Mouse (Mus musculus) colon, adult 2 months (tissue): ENCODE measurements around the gene Pirb. TPM values are rescaled to one million over a fixed set of nuclear protein-coding genes. Genes with fewer than 3 reads are reported as not detected.

Experiments
- polyA plus RNA-seq: library from polyadenylated mRNA; depleted of rRNA; stranded (reverse); fragments of >200 nt; gene quantifications from 2 replicates; pipeline ENCODE4 v1.2.3, GENCODE M21; 2012; rRNA removed

Gene Pirb
- 5.3 and 5.5 TPM in 2 replicates for polyA plus RNA-seq

DNA sequence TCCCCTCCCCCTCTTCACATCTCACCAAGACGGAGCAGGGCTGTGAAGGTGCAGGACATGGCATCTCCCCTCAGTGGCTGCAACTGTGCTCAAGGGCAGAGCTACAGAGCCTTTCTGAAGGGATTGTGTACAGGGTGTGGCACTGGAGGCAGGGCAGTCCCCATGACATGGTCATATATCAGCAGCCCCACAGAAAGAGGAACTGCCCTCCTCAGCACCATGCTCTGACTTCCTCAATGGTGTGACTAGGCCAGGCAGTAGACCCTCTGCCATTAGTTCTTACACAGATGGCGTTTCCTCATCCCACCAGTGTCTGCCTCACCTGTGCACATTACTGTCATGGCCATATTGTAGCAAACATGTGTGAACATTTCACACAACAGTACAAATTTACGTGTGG, at the start of gene Pirb:
Pirb (minus strand) TSS at position 124 of the 400 bp plus-strand sequence.

DNA sequence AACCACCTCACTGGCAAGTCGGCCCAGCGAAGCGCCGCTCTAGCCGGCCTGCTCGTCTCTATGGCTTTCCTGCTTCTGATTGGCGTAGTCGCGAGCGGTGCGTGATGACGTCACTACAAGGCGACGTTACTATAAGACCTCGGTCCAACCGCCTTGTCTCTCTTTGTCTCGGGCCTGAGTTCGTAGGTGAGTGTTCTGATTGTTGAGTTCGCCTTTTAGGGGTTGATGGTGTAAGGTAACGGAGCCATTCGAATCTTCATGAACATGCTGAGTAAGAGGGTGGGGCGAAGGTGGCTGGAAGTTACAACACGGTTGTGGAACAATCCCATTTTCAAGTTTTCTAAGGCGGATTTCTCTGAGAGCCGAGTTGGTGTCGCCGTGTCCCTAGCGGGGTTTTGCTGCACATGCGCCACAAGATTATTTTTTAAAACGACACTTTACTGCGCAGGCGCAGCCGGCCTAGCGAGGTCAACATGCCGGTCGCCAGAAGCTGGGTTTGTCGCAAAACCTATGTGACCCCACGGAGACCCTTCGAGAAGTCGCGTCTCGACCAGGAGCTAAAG, 16.2 kb downstream of the Pirb start, which contains the start of gene Rps9:
Rps9 (plus strand) TSS at position 115 of the 563 bp plus-strand sequence.

DNA sequence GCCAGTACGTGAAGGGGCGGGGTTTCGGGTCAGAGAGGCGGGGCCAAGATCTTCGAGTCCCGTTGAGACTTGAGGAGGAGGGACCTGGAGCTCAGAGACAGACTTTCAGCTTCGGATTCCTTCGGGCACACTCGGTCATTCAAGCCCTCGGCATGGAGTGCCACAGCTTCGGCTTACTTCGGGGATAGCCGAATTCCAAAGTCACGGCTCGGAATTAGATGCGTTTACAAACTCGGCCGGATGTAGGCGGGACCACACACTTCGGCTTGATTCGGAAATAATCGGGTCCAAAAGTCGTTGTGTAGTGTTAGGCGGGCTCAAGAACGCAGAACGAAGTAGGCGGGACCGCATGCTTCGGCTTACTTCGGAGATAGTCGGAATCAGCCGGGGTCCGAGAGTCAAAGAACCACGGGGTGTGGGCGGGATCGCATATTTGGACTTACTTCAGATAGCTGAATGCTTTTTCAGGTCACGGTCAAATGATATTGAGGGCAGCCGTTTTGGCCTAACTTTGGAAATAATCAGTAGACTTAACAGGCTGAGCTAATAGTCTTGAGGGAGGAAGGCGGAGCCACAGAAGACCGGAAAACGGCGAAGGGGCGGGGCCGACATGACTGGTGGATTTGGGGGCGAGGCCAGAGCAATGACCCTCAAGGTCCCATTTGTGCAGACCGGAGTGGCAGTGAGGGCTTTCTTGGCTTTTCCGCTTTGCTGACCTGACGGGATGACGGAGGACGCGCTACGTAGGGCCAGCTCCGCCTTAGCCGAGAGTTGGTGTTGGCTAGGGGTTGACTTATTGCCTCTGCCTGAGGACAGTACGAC, 27.0 kb downstream of the Pirb start, which contains the start of gene Mboat7:
Mboat7 (minus strand) TSS at position 537 of the 822 bp plus-strand sequence.

DNA sequence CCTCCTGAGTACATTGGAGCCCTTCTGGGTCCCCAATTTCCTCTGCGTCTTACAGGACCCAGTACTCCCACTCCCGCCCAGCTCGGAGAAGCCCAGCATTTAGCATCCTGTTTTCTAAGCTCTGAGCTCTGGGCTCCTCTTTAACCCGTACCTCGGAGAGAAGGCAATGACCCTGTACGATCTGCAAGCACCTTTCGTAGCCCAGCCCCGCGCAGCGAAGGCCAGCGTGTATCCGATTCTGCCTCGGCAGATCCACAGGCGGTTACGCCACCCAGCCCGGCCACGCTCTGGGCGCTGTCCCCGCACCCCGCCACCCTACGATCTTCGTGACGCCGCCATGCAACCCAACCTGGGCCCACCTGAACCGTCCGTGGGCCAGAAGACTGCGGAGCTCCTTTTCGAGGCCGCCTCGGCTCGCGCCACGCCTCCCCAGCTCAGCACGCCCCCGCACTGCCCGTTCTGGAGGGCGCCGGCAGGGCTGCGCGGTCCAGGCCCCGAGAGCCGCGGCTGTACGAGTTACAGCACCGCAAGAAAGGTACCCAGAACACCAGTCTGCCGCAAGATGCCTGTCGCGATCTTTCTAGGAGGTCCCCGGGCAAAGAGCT, 27.7 kb downstream of the Pirb start, which contains the start of gene Tsen34:
Tsen34 (plus strand) TSS at position 482 of the 605 bp plus-strand sequence.

DNA sequence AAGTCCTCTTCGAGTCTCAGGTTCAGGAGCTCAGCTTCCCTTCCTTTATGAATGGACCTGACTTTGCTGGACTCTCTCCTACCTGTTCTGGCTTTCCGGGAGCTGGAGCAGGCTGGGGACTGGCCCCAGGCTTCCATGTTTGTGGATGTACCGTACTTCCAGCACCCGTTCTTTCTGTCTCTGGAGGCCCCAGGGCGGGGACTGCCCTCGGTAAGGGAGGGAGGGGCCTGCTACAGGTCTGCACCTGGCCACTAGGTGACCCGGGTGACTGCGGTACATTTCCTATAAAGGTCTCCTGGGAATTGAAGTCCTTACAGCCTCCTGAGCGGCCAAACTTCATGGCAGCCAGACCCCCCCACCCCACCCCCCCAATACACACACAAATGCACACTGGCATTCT, 42.8 kb downstream of the Pirb start, which contains the start of gene Tmc4:
Tmc4 (minus strand) TSS at position 212 of the 400 bp plus-strand sequence.

DNA sequence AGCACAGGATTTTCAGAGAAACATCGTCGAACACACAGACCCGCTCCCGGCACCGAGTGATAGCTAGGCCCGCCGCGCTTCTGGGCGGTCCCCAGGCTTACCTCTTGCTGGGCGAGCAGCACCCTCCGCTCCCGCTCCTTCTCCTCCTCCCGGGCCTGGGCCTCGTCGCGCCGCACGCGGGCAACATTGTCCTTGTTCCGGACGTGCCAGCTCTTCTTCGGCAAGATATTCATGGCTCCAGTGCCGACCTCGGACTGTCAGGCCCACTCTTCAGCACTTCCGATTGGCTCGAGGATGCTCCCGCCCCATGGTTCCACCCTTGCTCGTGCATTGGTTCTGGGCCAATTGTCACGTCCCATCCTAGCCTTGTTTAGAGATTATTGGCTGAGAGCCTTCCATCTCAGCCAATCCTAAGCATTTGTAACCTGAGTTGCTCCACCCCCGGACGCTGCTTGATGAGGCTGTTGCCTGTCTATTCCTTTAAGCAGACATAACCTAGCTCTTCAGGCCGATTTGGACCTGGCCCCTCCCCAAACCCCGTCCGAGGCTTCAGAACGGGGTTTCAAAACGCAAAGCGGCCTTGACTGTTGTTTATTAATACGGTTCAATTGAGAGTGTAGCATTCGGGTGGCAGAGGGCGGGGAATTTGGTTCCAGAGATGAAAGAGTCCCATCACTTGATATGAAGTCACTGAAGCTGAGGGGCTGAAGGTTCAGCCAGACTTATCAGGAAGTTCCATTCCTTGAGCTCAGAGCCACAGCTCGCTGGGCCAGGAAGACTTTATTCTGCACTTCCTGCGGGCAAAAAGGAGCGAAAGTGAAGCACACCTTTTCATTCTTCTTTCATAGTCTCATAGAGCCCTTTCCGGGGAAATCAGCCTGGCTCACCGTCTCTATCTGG, 54.7 kb downstream of the Pirb start, which contains the start of gene Leng1:
Leng1 (minus strand) TSS at position 626 of the 900 bp plus-strand sequence.

Other genes with a start within 250 kb of the Pirb start
- 0.07 TPM in 1 of 2 replicates, not detected in the other for gene Tarm1, start 217.8 kb downstream of the Pirb start, polyA plus RNA-seq
- gene Oscar, start 104.2 kb downstream of the Pirb start, polyA plus RNA-seq: 0.12 TPM in 1 of 2 replicates, not detected in the other
- gene Ndufa3, start 103.0 kb downstream of the Pirb start, polyA plus RNA-seq: 264 and 306 TPM in 2 replicates
- gene Tfpt, start 90.5 kb downstream of the Pirb start, polyA plus RNA-seq: 4.4 and 7.8 TPM in 2 replicates
- gene Prpf31, start 90.4 kb downstream of the Pirb start, polyA plus RNA-seq: 20.8 and 21.0 TPM in 2 replicates
- gene Cnot3, start 75.1 kb downstream of the Pirb start, polyA plus RNA-seq: 67.6 and 81.1 TPM in 2 replicates
- gene Leng1, start 54.6 kb downstream of the Pirb start, polyA plus RNA-seq: 4.5 and 5.2 TPM in 2 replicates
- gene Tmc4, start 42.8 kb downstream of the Pirb start, polyA plus RNA-seq: 360 and 471 TPM in 2 replicates
- 114 and 116 TPM in 2 replicates for gene Tsen34, start 27.5 kb downstream of the Pirb start, polyA plus RNA-seq
- gene Mboat7, start 26.9 kb downstream of the Pirb start, polyA plus RNA-seq: 65.3 and 67.6 TPM in 2 replicates
- gene Rps9, start 16.4 kb downstream of the Pirb start, polyA plus RNA-seq: 1,246 and 1,381 TPM in 2 replicates
- gene Gm15448, start 105.3 kb upstream of the Pirb start, polyA plus RNA-seq: 0.05 and 0.28 TPM in 2 replicates
- 0.14 and 0.41 TPM in 2 replicates for gene Pira2, start 124.7 kb upstream of the Pirb start, polyA plus RNA-seq
- gene Gm14548, start 177.7 kb upstream of the Pirb start, polyA plus RNA-seq: 0.19 and 2.4 TPM in 2 replicates
- 0.24 and 1.3 TPM in 2 replicates for gene Lilra6, start 195.1 kb upstream of the Pirb start, polyA plus RNA-seq